Mouse (Mus musculus) heart, adult 2 months (tissue): ENCODE results near the gene Kcnq5. TPM values are rescaled to one million over a fixed set of nuclear protein-coding genes. Genes with fewer than 3 reads are reported as not detected.

ENCODE experiments used
- DNase-seq, 2 experiments: peaks; one replicate each; pipeline ENCODE4 v3.0.0; 2021
- H3K27ac ChIP-seq: fragments of 200-600 bp; 2 replicates; pipeline ENCODE4 v1.8.1; 2022
- H3K27me3 ChIP-seq: fragments of 200-500 bp; 2 replicates; pipeline ENCODE4 v1.6.1; 2012; ENCODE audit warnings: mild to moderate bottlenecking, low read length, inconsistent platforms, mixed read lengths; ENCODE audit not compliant: control insufficient read depth, insufficient read depth
- H3K36me3 ChIP-seq: fragments of 200-500 bp; 2 replicates; pipeline ENCODE4 v1.6.1; 2012; ENCODE audit warnings: low read length, inconsistent platforms; ENCODE audit not compliant: control insufficient read depth, insufficient read depth
- H3K4me1 ChIP-seq: fragments of 200-500 bp; 2 replicates; pipeline ENCODE4 v1.6.1; 2011; ENCODE audit warnings: low read length; ENCODE audit not compliant: control insufficient read depth, insufficient read depth
- H3K4me3 ChIP-seq: fragments of 200-600 bp; 2 replicates; pipeline ENCODE4 v1.8.1; 2022
- H3K79me2 ChIP-seq: fragments of 200-500 bp; replicated peaks from 2 replicates; pipeline ENCODE4 v1.6.1; 2012; ENCODE audit warnings: mild to moderate bottlenecking, inconsistent platforms, low read length, moderate library complexity, mixed read lengths; ENCODE audit not compliant: control insufficient read depth, insufficient read depth
- H3K9ac ChIP-seq: fragments of 200-500 bp; 2 replicates; pipeline ENCODE4 v1.6.1; 2012; ENCODE audit warnings: low read depth, mild to moderate bottlenecking, control low read depth, inconsistent platforms, low read length, mixed read lengths
- CTCF ChIP-seq: fragments of 200-600 bp; IDR thresholded peaks from 2 replicates; pipeline ENCODE4 v1.8.1; 2022; ENCODE audit warnings: antibody characterized with exemption, mild to moderate bottlenecking, moderate library complexity
- EP300 ChIP-seq: fragments of 200-500 bp; IDR thresholded peaks from 2 replicates; pipeline ENCODE4 v1.6.1; 2011; ENCODE audit warnings: low read depth, low read length, control low read depth; ENCODE audit not compliant: insufficient read depth
- POLR2A ChIP-seq: fragments of 200-500 bp; IDR thresholded peaks from 2 replicates; pipeline ENCODE4 v1.6.1; 2011; ENCODE audit warnings: mild to moderate bottlenecking, low read depth, low read length, control low read depth; ENCODE audit not compliant: insufficient read depth
- WGBS: fragments of 180-500 bp; shearing (Covaris S2); methylation state at CpG from one replicate; pipeline ENCODE4 v1.1.7; 2018; 5-methylcytosine and 5-hydroxymethylcytosine counted together
- intact Hi-C: fragments of 180-260 bp; cut with DNase I; formaldehyde crosslinking; loops from one replicate; pipeline ENCODE4 v1.15.1; 2025
- long read RNA-seq: library from polyadenylated mRNA; stranded (forward); transcript quantifications from one replicate; pipeline ENCODE4 v2.0.0, GENCODE M21; 2021
- polyA plus RNA-seq: library from polyadenylated mRNA; depleted of rRNA; stranded (reverse); fragments of >200 nt; gene quantifications from 2 replicates; pipeline ENCODE4 v1.2.3, GENCODE M21; 2012; rRNA removed
- total RNA-seq, 2 experiments: library from RNA; stranded (reverse); gene quantifications; 2 replicates each; pipeline ENCODE4 v1.2.3; 2021

Kcnq5 gene
- 1 to 10 TPM; 2.5 to 2.6 TPM for total RNA-seq
- polyA plus RNA-seq = 0.15 and 0.20 TPM in 2 replicates
- long read RNA-seq, partial matches to known transcripts = 0 of 1 reads
- long read RNA-seq, other reads (novel, unspliced or antisense) = 1 of 1 reads

- intact Hi-C loops = loop anchor here (5.0 to 10.0 kb wide), 2 partner anchors 153 to 306 kb away; no protein-coding TSS in a partner anchor
- H3K27ac ChIP-seq = peak within 1 kb of the TSS; percentile 15; the same call in 1 of the 2 replicates
- peak within 1 kb of the TSS; percentile 55 for H3K4me3 ChIP-seq
- H3K79me2 ChIP-seq = no peaks in the 10 kb centered on the region
- peak; percentile 59 to 68 for DNase-seq
- H3K27me3 ChIP-seq = peaks cover 2% of the 10 kb centered on the region; the same call in 1 of the 2 replicates
- H3K4me1 ChIP-seq = no peaks in the 10 kb centered on the region
- under 1% methylated on average over 87 of the region's 89 CpGs for WGBS
- peak within 1 kb of the TSS; percentile 45 for H3K9ac ChIP-seq
- no peaks in the 10 kb centered on the region for H3K36me3 ChIP-seq
- TF ChIP-seq EP300 (no peak), CTCF (peak; percentile 66), POLR2A (no peak)
Measured at GRCm38 (mm10) chr1:21961251-21962082, at the start of gene Kcnq5. Gene Kcnq5, minus strand, starts transcription at chr1:21961942.

DNA sequence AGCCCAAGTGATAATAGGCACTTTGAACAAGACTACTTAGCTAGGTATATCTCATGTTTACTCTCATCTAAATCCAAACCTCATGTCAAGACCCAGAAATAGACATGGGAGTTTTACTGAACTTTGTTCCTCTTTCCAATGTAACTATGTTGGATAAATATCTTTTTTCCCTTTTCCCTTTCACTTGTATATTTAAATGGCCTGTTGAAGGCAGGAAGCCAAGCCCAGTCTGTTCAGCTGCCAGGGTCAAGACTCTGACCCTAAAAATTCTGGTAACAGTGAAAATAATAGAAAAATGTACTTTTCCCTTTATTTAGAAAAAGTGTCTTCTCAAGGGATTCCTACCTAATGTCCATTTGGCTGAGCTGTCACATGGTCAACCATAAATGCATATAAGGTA is 18.0 kb upstream of the Kcnq5 start:
- Histone ChIP-seq H3K27ac (no peak overlapping the region), H3K4me3 (no peak overlapping the region), H3K9ac (no peak overlapping the region), H3K36me3 (no peaks in the 10 kb centered on the region), H3K4me1 (no peaks in the 10 kb centered on the region), H3K27me3 (no peaks in the 10 kb centered on the region), H3K79me2 (no peaks in the 10 kb centered on the region)
- no peak for TF ChIP-seq POLR2A
- no peak for TF ChIP-seq CTCF
- TF ChIP-seq EP300 = no peak
- intact Hi-C loops = no loop called here
- DNase-seq = no peak

- no peak overlapping the region for H3K9ac ChIP-seq
- no peaks in the 10 kb centered on the region for H3K27me3 ChIP-seq
- TF ChIP-seq CTCF = no peak
- TF ChIP-seq EP300 = no peak
- TF ChIP-seq POLR2A = no peak
- H3K79me2 ChIP-seq = no peaks in the 10 kb centered on the region
- no peak overlapping the region for H3K27ac ChIP-seq
- no peak overlapping the region for H3K4me3 ChIP-seq
- intact Hi-C loops = no loop called here
- no peaks in the 10 kb centered on the region for H3K36me3 ChIP-seq
- H3K4me1 ChIP-seq = no peaks in the 10 kb centered on the region
- WGBS = 57% methylated on average over 1 of the region's 1 CpGs
- DNase-seq = no peak
Measured at GRCm38 (mm10) chr1:21979292-21979691, 17.6 kb upstream of the Kcnq5 start.

DNA sequence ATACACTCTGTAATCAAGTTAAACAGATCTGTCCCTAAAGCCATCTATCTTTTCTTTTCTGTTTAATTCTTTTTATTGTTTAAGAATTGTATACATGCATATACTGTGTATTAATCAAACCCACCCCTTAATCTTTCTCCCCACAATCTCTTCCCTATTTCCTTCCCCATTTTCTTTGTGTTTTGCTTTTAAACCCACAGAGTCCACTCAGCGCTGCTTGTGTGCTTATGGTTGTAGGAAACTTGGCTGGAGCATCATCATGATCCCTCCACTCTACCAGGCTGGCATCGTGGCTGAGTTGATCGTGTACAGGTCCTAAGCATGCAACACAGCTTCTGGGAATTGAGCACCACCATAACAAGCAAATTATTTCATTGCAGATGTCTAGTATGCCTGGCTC is 12.3 kb upstream of the Kcnq5 start:
- intact Hi-C loops = no loop called here
- H3K36me3 ChIP-seq = no peaks in the 10 kb centered on the region
- H3K79me2 ChIP-seq = no peaks in the 10 kb centered on the region
- no peak overlapping the region for H3K4me3 ChIP-seq
- H3K27ac ChIP-seq = no peak overlapping the region
- no peak for TF ChIP-seq CTCF
- no peak for TF ChIP-seq POLR2A
- no peak overlapping the region for H3K9ac ChIP-seq
- H3K27me3 ChIP-seq = no peaks in the 10 kb centered on the region
- 81% methylated on average over 3 of the region's 3 CpGs for WGBS
- no peaks in the 10 kb centered on the region for H3K4me1 ChIP-seq
- DNase-seq = no peak

- 36% methylated on average over 3 of the region's 3 CpGs for WGBS
- Histone ChIP-seq H3K79me2 (no peaks in the 10 kb centered on the region), H3K27ac (no peak overlapping the region), H3K4me3 (no peak overlapping the region), H3K9ac (no peak overlapping the region), H3K4me1 (no peaks in the 10 kb centered on the region), H3K27me3 (peaks cover under 1% of the 10 kb centered on the region; the same call in 1 of the 2 replicates), H3K36me3 (no peaks in the 10 kb centered on the region)
- DNase-seq = no peak
- intact Hi-C loops = loop anchor here (2.0 to 10.0 kb wide), 2 partner anchors 148 to 554 kb away; no protein-coding TSS in a partner anchor
- peak; percentile 64 for TF ChIP-seq CTCF
- TF ChIP-seq POLR2A = no peak
Measured at GRCm38 (mm10) chr1:21967139-21967538, 5.4 kb upstream of the Kcnq5 start.
